Mouse (Mus musculus) layer of hippocampus, postnatal 25 days (tissue): ENCODE results near the gene Shisa6. TPM values are rescaled to one million over a fixed set of nuclear protein-coding genes. Genes with fewer than 3 reads are reported as not detected.

ENCODE experiments used
- DNase-seq, 2 experiments: peaks; one replicate each; pipeline ENCODE4 v3.0.0; 2022; ENCODE audit warnings: mixed read lengths in 2 of 2, low spot score in 1 of 2; ENCODE audit errors: extremely low spot score in 1 of 2
- total RNA-seq, 2 experiments: library from RNA; stranded (reverse); gene quantifications; 2 replicates each; pipeline ENCODE4 v1.2.3; 2021

The Shisa6 gene
- total RNA-seq, 2 experiments from 2014 or later, result 132 to 180 TPM

DNA sequence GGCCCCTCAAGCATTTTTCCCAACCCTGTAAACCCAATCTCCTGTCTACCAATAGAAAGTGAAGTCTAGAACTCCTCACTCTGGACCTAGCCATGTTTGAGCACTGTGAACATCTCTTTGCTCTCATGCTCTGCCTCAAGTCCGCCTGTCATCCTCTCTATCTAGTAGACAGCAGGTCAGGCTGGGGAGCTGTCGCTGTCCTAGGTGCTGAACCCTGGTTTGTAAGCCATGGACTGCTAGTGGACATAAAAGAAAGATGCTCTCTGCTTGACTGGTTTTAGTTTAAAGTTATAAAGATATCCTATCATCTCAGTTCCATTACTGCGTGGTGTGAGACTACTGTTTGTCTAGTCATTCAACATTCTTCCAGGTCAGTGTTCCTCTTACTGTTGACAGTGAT, 266.9 kb downstream of the Shisa6 start:
- DNase-seq, result peak in 1 of 2 experiments; percentile 35

DNA sequence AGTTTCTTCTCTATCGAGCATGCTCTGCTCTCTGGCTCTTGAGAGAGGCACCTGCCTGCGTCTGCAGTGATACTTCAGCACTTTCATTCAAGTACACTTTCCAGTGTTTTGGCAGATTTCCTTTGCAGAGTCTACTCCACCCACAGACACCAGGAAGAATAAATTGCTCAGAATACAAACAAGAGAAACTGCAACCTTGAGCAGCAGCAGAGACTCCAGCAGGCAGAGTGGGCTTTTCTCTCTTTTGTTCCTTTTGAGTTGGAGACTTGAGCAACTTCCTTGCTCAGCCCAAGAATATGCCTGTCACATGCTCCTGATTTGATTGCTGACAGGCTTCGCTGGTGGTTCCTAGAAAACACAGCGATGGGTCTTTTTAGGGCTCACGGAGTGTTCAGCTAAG, 278.6 kb downstream of the Shisa6 start:
- DNase-seq, result no peak

DNA sequence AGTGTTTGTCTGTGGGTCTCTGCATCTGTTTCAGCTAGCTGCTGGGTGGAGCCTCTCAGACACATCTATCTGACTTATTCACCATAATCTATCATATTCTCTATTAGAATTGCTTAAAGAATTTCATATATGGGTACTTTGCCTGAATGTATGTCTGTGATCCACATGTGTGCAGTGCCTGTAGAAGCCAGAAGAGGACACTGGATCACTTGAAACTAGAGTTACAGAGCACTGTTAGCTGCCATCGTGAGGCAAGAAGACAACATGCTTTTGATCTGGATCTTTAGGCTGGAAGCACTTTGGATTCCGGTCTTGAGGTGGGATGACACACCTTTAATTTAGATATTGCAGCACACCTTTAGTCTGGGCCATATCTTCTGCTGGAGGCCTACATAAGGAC, 289.2 kb downstream of the Shisa6 start:
- no peak for DNase-seq

DNA sequence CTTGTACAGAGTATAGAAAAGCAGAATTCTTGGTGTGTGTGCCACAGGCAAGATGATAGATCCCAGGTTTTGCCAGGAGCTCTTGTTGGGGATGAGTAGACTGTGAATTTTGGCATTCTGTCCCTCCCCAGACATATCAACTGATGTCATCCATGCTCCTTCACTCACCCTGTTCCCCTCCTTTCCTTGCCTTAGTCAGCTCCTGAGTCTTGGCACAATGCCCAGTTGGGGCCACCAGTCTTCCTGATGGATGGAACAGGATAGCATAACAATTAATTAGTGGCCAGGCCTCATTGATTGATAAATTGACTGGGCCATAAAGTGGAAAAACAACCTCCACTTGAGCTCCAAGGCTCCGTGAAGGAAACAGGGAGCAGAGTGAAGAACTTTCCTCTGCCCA, 292.9 kb downstream of the Shisa6 start:
- no peak for DNase-seq

DNA sequence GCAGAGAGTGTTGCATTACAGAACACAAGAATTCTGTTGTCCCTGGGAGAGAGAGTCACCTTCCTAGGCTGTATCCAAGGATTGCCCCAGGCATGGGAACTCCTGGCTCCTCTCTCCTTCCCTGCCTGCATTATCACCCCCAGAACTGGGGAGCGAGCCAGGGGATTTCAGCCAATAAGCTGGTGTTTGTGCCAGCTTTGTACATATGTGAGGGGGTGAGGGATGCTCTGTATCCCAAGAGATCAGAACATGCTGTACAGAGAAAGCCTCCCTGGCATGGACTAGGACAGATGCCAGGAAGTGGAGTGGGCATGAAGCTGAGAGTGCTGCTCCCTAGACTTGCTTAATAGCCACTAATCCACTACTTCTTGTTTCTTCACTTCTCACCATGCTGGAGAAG, 303.6 kb downstream of the Shisa6 start:
- peak; percentile 60 to 70 for DNase-seq

DNA sequence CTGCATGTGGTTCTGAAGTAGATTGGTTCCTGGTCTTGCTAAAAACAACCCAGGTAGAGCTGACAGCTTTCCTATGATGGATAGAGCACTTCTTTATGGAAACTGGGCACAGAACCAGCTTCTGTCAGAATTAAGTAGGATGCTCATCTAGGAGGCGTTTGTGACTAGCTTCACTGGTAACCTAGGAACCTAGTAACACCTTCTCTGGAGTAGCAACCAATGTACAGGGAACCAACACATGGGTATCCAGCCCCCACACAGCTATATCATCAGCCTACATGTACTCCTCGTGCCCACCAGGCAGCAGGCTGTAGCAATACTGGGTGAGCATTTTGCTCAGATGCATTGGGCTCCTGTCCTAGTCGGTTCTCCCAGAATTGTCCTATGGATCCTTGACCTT, 307.3 kb downstream of the Shisa6 start:
- DNase-seq, result no peak

DNA sequence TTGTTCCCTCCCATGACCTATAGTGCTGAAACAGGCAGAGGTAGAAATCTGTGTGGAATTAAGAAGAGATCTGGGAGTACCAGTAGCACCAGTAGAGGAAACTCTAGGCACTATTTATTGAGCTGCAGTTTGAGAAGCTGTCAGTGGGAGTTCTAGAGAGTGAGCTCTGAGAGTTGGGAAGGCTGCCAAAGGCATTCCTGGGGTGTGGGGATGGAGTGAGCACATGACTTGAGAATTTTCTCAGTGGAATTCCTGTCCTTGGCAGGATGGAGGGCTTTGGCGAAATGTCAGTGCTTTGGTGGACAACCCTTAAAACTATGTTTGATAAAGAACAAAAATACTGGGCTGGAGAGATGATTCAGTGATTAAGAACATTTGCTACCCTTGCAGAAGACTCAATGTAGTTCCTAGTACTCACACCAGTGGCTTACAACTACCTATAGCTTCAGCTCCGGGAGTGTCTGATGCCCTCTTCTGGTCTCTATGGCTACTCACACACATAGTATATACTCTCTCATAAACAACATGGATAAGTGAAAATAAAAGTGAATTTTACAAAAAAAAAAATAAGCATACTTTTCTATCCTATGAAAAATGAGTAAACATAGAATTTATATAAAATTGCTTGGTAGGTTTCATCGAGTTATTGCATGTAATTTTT, 337.0 kb downstream of the Shisa6 start:
- DNase-seq, result peak in 1 of 2 experiments; percentile 24

DNA sequence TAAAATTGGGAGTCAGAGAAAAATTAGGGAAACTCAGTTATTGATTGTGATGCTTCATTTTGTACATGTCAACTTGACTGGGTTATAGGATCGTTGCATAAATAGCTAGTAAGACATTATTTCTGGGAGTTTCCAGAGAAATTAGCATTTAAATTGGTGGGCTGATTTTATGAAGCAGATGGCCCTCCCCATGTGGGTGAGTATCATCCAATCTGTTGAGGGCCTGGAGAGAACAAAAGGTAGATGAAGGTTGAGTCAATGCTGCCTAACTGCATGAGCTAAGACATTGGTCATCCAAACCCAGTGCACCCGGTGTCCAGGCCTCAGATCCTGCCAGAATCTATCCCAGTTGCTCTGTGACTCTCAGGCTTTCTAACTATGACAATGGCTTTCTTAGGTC, 337.6 kb downstream of the Shisa6 start:
- DNase-seq, result peak in 1 of 2 experiments; percentile 46

DNA sequence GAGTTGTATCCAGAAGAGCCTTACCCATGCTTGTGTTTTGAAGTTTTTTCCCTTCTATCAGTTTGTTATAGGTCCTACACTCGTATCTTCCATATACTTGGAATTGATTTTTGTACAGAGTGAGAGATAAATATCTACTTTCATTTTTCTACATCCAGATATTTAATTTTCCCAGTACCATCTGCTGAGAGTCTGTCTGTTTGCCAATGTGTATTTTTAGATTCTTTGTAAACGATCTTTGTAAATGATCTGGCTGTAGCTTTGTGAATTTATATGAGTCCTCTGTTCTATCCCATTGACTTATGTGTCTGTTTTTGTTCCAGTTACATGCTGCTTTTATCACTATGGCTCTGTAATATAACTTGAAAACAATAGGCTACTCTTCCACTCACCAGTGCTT, 348.0 kb downstream of the Shisa6 start:
- DNase-seq, result no peak

DNA sequence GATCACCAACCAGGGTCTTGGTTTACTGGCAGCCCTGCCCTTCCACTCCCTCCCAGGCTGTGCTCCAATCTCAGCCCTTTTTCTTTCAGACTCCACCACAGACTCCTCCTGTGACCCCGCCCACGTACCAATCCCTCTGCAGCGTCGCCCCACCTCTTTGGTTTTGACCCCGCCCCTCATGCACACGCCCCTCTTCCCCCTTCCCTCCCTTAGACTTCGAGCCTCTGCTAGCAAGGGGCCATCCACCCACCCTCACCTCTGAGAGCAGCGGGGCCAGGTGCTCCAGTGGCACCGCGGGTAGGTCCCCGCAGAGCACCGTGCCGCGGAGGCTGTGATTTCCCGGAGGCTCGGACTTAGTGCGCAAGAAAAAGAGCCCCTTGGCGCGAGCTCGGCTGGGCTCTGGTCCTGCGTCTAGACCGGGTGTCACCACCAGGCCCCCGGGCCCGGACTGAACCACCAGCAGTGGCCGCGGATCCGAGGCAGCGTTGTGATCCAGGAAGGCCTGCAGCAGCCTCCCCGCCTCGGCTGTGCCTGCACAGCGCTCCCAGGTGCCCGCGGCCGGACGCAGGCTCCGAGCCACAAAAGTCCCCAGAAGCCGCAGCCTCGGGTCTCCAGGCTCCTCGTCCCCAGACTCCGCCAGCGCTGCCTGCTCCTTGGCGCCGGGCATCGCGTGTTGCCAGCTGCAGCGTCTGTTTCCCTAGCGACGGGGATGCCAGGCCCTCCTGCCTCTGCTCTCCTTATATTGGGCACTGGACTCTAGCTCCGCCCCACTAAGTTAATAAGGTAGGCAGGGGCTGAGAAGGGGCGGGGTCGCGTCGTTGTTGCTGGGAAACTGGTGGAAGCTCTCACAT, 357.7 kb downstream of the Shisa6 start, which contains the start of gene Dnah9:
Dnah9 (minus strand) TSS at position 751 of the 851 bp plus-strand sequence.
- DNase-seq, result peak; percentile 69 to 75

DNA sequence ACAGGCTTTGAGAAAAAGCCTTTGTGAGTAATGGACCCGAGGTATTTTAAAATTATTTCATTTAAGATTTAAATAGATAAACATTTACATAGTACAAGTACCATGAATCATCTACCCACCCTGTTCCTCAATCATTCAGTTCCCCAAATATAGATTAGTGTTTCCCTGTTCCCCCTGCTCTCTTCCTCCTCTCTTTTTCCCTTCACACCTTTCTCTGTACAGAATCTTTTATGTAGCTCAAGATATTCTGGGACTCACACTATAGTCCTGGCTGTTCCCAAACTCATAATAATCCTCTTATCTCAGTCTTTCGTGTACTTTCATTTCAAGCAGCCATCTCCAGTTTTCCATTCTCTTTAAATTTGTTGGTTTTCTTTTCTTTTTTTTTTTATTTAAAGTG, 361.7 kb downstream of the Shisa6 start:
- DNase-seq, result no peak
